Mouse (Mus musculus) kidney, postnatal 4 days (tissue): ENCODE measurements around the gene Prrt2.

Source experiments
- DNase-seq, 2 experiments: peaks; one replicate each; pipeline ENCODE4 v3.0.0; 2021; ENCODE audit warnings: mixed read lengths in 2 of 2

The Prrt2 gene

DNA sequence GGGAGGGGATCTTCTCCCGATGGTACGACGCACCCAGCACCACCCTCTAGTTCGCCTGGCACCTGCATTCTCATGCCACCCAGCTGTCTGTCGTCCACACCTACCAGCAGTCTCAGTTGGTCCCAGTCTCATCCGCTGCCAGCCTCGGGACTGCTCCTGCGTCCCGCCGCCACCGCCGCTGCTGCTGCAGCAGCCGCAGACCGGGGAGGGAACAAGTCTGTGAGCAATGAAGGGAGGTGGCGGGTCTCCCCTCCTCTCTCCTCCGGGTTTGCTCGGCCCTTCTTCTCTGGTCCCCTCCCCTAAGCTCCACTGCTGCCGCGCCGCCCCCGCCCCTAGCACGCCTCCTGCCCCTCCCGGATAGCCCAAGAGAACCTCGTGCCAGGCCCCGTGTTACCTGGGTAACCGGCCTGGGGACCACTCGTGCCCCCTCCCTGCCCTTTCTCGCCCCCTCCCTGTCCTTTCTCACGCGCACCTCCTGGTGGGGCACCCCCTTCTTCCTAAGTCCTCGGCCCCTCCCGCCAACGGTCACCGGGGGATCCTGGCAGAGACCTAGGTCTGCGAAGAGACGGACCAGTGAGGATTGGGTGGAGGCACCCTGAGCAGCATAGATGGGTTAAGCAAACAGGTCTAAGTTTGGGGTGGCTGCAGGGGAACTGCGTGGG is at the start of gene Prrt2, which contains the start of gene Gm42742:
Prrt2 (minus strand) TSS at position 311 of the 662 bp plus-strand sequence.
Gm42742 (minus strand) TSS at position 197 of the 662 bp plus-strand sequence.
- DNase-seq: peak; percentile 76 to 80

DNA sequence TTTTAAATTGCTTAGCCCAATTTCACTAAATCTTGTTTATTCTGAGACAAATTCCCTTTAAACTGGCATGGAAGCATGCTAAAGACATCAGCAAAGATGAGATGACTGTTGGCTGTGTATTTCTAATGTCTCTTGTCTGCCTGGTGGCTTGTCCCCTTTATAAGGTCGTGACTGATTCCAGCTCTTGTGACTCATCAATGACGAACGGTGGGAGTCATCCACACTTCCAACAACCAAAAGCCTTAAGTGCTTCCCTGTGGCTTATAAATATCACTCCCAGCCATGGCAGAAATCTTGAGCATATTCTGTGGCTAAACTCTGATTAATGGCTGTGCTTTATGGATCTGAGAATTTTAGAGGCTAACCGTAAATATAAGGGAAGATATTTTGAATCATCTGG is 45.3 kb upstream of the Prrt2 start:
- DNase-seq: no peak

- DNase-seq: no peak
Observed at GRCm38 (mm10) chr7:127065538-127065937, 44.5 kb upstream of the Prrt2 start.

- no peak for DNase-seq
Observed at GRCm38 (mm10) chr7:127055026-127055585, 34.1 kb upstream of the Prrt2 start.

DNA sequence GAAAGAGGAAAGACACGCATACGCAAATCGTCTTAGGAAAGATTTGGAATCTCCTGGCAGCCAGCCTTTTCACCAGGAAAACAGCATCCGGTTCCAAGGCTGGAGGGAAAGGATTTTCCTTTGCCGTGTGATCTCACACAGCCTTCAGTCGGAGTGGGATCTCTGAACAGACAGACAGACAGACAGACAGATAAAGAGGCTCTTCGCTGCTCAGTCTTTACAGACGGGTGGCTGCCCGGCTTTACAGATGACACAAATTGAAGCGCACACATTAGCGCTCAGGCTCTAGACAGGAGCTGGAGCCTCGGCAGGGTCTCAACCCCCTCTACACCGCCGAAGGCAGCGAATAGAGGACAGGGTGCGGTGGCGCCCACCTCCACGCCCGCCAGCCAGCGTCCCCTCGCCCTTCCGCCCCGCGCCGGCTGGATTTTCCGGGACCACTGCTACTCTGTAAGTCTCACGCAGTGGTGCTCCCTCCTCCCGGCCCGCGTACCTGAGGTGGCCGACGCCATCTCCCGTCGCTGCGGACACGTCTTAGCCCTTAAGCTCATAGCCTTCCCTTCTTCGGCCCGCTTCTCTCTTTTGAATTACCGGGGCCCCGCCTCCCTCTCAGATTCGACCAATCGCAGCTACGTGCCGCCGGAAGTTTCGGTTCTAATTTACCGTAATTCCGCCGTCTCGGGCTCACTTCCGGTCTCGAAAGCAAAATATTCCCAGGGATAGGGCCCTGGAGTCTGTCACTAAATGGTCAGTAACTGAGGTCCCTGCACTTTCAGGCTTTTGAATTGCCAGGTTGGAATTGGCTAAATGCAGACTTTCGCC is 21.1 kb upstream of the Prrt2 start, which contains the start of gene Kif22:
Kif22 (minus strand) TSS at position 621 of the 822 bp plus-strand sequence.
- peak; percentile 93 to 94 for DNase-seq

- no peak for DNase-seq
Observed at GRCm38 (mm10) chr7:127031244-127031643, 10.2 kb upstream of the Prrt2 start.

DNA sequence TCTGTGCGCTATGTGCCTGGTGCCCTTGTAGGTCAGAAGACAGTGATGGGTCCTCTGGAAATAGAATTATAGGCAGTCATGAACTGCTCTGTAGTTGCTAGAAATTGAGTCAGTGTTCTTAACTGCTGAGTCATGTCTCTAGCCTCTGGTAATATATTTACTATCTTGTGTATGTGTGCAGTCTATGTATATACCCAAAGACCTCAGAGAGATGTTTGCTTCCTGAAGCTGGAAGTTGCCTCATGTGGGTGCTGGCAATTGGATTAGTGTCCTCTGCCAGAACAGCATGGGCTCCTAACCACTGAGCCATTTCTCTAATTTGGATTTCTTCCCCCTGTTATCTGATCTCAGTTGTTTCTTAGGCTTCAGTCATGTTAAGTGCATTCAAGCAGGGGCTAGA is 9.2 kb upstream of the Prrt2 start:
- no peak for DNase-seq

GRCm38 (mm10) chr7:127027885-127028284 is 6.9 kb upstream of the Prrt2 start:
- DNase-seq: no peak

GRCm38 (mm10) chr7:127026984-127027726 is 6.1 kb upstream of the Prrt2 start, which contains the start of gene Maz:
Gene Maz (minus strand): TSS chr7:127027037.
- peak; percentile 99 to 100 for DNase-seq

GRCm38 (mm10) chr7:127026616-127026983 is 5.6 kb upstream of the Prrt2 start:
- DNase-seq: no peak

DNA sequence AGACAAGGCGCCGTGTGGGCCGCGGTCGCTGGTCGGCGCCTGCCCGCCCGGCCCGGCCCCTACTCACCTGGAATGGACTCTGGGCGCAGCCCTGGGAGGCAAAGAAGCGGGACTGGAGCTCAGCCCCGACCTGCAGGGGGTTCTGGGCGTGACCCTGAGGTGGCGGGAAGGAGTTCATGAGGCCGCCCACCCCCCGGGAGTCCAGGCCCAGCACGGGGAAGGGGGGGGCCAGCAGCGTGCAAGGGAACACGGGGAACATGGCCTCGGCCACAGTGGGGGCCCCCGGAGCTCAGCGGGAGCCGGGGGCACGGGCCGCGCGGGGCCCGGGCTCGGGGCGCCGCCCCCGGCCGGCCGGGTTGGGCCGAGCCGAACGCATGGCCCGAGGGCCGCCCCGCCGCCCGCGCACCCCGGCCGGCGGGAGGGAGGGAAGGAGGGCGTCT is 5.2 kb upstream of the Prrt2 start:
- peak; percentile 82 to 89 for DNase-seq

- peak; percentile 73 to 84 for DNase-seq
Observed at GRCm38 (mm10) chr7:127025556-127026160, 4.6 kb upstream of the Prrt2 start.

GRCm38 (mm10) chr7:127024755-127025555 is 3.9 kb upstream of the Prrt2 start:
- DNase-seq: peak; percentile 84 to 93

- no peak for DNase-seq
Observed at GRCm38 (mm10) chr7:127023896-127024690, 3.1 kb upstream of the Prrt2 start.

- no peak for DNase-seq
Observed at GRCm38 (mm10) chr7:127023272-127023691, 2.3 kb upstream of the Prrt2 start.

DNA sequence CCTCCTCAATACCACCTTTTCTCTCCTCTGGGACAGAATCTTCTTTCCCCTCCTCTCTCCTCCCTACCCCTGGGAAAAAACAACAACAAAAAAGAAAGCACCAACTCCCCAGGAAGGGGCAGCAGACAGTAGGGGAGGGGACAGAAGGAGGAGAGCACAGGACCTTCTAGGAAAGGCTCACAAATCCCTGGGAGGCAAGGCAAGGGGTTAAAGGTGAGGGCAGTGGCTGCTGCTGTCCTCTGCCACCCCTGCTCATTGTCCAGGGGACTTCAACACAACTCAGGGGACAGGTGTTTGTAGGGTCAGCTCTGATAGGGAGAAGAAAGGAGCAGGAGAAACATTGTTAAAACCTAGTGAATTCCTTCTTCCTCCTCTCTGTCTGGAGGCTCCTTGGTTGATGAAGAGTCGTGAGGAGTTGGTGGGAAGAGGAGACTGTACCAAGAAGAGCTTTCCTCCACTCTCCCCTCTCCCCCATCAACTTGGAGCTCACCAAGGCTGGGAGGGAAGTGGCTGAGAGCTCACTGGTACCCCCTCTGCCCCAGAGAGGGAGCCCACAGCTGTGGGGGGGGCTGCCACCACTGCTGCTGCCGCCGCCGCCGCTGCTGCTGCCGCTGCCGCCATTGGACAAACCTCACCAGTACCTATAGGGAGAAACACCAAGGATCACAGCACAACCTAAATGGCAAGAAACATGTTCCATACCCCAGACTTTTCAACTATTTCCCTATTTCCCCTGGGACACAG is 1.7 kb upstream of the Prrt2 start:
- DNase-seq: no peak

DNA sequence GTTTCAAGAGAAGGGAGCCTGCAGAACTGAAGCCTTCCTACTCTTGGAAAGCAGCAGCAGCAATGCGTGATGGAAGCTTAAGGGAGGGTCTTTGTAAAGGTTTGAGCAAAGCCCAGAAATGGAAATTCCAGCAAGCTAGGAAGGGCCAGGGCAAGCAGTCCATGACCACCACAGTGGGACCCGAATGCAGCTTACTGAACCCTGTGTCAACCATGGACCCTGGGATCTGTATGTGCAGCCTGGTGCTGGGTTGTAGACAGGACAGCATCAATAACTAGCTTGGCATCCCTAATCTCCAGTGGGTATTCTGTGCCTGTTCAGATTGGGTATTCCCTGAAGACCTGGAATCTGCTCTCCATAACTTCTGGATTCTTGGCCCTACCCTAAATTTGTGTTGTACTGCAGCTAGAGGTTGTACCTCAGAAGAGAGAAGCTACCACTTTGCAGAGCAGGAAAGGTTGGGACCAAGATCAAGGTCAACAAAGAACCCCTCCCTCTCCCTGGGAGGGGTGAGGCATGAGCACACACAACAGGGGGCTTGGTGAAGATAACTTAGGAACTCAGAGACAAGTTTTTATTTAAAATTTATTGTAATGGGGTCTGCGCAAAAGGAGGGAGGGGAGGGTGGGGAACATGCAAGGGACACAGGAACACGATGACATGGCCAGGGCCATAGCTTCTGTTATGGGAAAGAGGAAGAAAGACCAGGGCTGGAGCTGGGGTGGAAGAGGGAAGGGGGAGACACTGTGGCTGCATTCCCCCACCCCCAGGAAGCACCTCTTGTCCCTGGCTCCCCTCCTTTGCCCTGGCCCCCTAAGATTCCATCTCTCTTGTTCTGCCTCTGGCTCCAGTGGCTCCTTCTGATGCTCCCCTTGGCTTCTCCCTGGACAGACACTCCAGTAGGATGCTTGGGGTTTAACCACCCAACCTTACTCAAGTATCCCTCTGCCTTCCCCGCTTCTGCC is 834 bp upstream of the Prrt2 start:
- no peak for DNase-seq

GRCm38 (mm10) chr7:127020491-127020890 is 520 bp downstream of the Prrt2 start:
- peak in 1 of 2 experiments; percentile 17 for DNase-seq

GRCm38 (mm10) chr7:127020031-127020430 is 980 bp downstream of the Prrt2 start:
- DNase-seq: no peak
